Mouse (Mus musculus) cerebellum, adult 2 months (tissue): ENCODE data around the gene Add1.

ENCODE experiments used
- CTCF ChIP-seq: fragments of 200-500 bp; IDR thresholded peaks from 2 replicates; pipeline ENCODE4 v1.5.1; 2011; ENCODE audit warnings: low read depth, mild to moderate bottlenecking, control low read depth, low read length, moderate library complexity, borderline replicate concordance; ENCODE audit not compliant: insufficient read depth
- POLR2A ChIP-seq: fragments of 200-500 bp; IDR thresholded peaks from 2 replicates; pipeline ENCODE4 v1.6.1; 2011; ENCODE audit warnings: low read length, control low read depth, borderline replicate concordance; ENCODE audit not compliant: insufficient read depth

DNA sequence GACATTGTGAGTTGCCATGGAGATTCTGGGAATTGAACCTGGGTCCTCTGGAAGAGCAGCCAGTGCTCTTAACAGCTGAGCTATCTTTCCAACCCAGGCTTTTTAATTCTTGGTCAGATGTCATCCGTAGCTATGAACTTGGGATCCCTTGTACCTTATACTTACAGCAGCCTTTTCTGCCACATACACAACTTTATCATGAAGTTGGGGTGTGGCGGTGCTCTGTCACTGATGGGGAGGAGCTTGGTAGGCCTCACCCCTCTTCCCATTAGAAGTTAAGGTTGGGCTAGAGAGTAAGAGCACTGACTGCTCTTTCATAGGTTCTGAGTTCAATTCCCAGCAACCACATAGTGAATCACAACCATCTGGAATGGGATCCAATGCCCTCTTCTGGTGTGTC lies 59.5 kb downstream of the Add1 start:
- TF ChIP-seq CTCF (no peak), POLR2A (no peak)
